Mouse (Mus musculus): Measurements from ENCODE around the gene Hdac4. TPM values are rescaled to one million over a fixed set of nuclear protein-coding genes. Genes with fewer than 3 reads are reported as not detected.

Gene Hdac4
- total RNA-seq, 1 experiment from 2014 or later: 13.9 TPM

DNA sequence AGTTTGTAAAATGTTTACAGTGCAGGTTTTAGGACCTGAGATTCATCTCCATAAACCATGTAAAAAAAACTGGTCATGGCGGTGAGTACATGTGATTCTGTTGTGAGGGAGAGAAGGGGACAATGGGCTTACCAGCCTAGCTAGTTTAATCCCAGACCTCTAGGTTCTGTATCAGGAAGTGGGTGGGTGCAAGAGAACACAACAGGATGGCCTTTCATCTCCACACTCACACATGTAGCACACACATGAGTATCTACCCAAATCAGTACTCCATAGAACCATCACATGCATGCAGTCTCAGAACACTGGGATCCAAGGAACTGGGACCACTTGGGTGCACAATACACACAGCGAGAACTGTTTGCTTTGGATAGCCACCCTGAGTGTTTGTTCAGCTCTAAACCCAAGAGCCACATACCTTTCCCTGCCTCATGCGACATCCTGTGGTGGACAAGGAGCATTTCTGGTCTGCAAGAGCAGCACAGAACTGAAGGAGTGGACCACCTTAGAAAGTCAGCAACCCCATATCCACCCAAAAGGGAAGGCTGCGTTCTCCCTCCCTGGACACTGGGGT, 143.9 kb downstream of the Hdac4 start:
- ATAC-seq (replicated peaks; ENCODE audit: insufficient number of reproducible peaks, low FRiP score, low TSS enrichment, poor library complexity, severe bottlenecking): no peak

GRCm38 (mm10) chr1:92050992-92051391, 144.5 kb downstream of the Hdac4 start:
- no peak for ATAC-seq (replicated peaks; ENCODE audit: insufficient number of reproducible peaks, low FRiP score, low TSS enrichment, poor library complexity, severe bottlenecking)

- ATAC-seq (replicated peaks; ENCODE audit: insufficient number of reproducible peaks, low FRiP score, low TSS enrichment, poor library complexity, severe bottlenecking): no peak
Observed at GRCm38 (mm10) chr1:92050566-92050965, 144.9 kb downstream of the Hdac4 start.

DNA sequence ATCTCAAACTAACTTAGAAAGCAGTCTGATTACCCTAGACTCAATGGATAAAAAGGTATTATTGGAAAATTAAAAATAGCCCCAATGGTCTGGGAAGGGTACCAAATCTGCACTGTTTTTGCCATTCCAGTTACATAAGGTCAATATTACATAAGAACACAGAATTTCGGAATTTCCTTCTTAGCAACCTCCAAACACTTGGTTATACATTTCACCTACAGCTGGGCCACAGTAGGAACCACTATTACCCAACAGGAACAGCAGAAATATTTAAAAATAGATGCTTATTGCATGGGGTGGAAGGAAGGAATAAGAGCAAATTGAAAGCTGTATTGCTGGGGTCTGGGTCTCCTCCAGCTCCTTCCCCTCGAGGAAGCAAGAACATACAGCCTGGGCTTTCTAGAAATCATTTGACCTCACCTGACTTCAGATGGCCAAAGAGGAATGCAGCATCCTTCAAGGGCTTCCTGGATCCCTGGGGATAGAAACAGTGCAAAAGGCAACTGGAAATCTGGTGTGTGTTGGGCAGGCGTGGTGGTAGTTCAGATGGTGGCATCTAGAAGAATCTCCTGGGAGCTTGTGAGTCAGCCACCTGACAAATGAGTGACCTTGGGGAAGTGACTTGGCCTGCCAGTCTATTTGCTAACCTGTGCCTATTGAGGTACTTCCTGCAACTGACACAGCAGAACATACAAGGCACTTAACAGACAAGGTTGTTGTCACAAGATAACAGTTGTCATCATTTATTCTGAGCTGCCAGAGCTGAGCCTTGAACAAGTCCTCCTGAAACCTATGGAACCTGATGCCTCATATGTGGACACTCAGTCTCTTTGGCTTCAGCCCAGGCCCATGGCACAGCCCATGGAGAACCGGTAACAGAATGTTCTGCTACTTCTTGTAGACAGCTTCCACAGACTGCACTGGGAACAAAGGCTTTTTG, 146.8 kb downstream of the Hdac4 start:
- no peak for ATAC-seq (replicated peaks; ENCODE audit: insufficient number of reproducible peaks, low FRiP score, low TSS enrichment, poor library complexity, severe bottlenecking)

- no peak for ATAC-seq (replicated peaks; ENCODE audit: insufficient number of reproducible peaks, low FRiP score, low TSS enrichment, poor library complexity, severe bottlenecking)
Observed at GRCm38 (mm10) chr1:92045671-92046070, 149.8 kb downstream of the Hdac4 start.

- no peak for ATAC-seq (replicated peaks; ENCODE audit: insufficient number of reproducible peaks, low FRiP score, low TSS enrichment, poor library complexity, severe bottlenecking)
Observed at GRCm38 (mm10) chr1:92044868-92045267, 150.6 kb downstream of the Hdac4 start.

DNA sequence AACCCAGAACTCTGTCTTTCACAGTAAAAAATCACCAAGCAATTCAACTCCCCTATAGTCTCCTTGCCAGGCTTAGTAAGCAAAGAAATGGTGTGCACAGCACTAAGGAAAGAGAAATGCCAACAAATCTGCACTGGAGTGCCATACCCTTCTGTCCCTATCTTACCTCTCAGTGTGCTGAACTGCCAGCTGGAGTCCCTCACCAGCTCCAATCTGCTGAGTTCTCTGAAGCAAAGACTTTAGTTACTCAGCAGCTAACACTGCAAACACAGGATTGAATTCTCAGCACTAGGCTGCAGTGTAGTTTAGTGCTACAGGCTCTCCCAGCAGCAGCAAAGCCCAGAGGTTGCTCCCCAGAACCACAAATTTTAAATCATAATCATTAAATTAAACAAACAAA, 151.5 kb downstream of the Hdac4 start:
- ATAC-seq (replicated peaks; ENCODE audit: insufficient number of reproducible peaks, low FRiP score, low TSS enrichment, poor library complexity, severe bottlenecking): no peak

- ATAC-seq (replicated peaks; ENCODE audit: insufficient number of reproducible peaks, low FRiP score, low TSS enrichment, poor library complexity, severe bottlenecking): no peak
Observed at GRCm38 (mm10) chr1:92042126-92042525, 153.4 kb downstream of the Hdac4 start.

DNA sequence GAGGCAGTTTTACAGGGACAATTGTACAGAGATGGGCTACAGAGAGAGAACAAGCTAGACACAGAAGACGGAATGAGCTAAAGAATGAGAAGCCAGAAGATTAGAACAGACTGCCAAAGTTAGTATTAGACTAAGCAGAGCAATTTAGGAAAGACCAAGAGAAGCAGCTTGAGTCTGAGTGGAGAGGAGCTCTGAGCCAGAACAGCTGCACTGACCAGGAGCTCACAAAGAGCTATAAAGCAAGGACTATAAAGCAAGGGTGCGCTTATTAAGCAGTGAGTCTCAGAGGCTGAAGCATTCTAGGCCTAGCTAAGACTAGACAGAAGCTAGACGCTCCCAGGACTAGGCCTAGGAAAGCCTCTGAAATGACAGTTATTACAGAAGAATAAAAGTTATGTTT, 154.2 kb downstream of the Hdac4 start:
- no peak for ATAC-seq (replicated peaks; ENCODE audit: insufficient number of reproducible peaks, low FRiP score, low TSS enrichment, poor library complexity, severe bottlenecking)

- no peak for ATAC-seq (replicated peaks; ENCODE audit: insufficient number of reproducible peaks, low FRiP score, low TSS enrichment, poor library complexity, severe bottlenecking)
Observed at GRCm38 (mm10) chr1:92038714-92039113, 156.8 kb downstream of the Hdac4 start.

GRCm38 (mm10) chr1:92037039-92037438, 158.5 kb downstream of the Hdac4 start:
- ATAC-seq (replicated peaks; ENCODE audit: insufficient number of reproducible peaks, low FRiP score, low TSS enrichment, poor library complexity, severe bottlenecking): no peak

GRCm38 (mm10) chr1:92035770-92036169, 159.7 kb downstream of the Hdac4 start:
- no peak for ATAC-seq (replicated peaks; ENCODE audit: insufficient number of reproducible peaks, low FRiP score, low TSS enrichment, poor library complexity, severe bottlenecking)

DNA sequence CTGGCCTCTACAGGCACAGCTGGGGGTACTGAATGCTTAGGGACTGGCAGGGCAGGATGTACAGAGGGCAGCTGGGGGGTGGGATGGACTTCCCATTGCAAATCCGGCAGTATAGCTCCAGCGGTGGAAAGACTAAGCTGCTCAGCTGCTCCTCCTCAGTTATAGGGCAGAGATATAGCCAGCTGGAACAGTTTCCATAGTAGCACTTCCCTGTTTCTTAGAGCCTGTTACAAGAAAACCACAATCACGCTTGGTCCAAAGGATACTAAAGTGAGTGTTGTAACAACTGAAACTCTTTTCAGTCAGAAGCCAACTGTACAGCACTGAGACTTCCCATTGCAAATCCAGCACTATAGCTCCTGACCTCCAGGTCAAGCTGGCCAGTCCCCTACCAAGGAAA, 161.3 kb downstream of the Hdac4 start:
- ATAC-seq (replicated peaks; ENCODE audit: insufficient number of reproducible peaks, low FRiP score, low TSS enrichment, poor library complexity, severe bottlenecking): peak; percentile 66

DNA sequence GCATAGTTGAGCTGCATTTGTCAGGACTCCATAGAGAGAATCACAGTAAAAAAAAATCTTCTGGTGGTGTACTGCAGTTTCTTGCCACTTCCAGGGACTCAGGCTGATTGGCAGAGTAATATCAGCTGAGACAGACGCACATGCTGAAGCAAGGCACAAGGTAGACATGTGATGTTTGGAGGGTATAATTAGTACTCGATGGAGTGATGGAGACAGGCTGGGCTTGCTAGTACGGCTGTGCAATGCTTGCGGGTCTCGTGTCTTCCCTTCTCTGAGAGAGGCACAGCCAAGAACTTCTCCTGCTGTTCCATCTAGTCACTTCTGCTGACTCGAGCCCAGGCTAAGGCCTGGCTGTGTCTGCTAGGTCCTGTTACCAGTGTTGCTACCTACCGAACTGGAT, 162.0 kb downstream of the Hdac4 start:
- no peak for ATAC-seq (replicated peaks; ENCODE audit: insufficient number of reproducible peaks, low FRiP score, low TSS enrichment, poor library complexity, severe bottlenecking)

GRCm38 (mm10) chr1:92030541-92030940, 165.0 kb downstream of the Hdac4 start:
- no peak for ATAC-seq (replicated peaks; ENCODE audit: insufficient number of reproducible peaks, low FRiP score, low TSS enrichment, poor library complexity, severe bottlenecking)

DNA sequence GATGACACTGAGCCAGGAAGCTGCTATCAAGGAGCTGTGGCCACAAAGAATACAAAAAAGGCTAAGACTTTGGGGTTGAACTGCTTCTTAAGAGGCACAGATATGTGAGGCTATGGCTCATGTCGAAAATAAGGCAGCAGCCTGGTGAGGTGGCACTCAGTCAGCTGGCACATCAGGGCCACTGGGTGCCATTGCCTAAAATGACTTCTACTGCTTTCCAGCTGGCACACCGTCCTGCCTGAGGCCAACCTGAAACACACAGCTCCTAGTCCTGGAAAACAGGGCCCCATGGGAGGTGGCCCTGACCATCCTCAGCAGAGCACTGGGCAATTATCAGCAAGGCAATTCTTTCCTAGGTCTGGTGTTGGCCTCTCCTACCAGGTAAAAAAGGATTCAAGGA, 167.3 kb downstream of the Hdac4 start:
- ATAC-seq (replicated peaks; ENCODE audit: insufficient number of reproducible peaks, low FRiP score, low TSS enrichment, poor library complexity, severe bottlenecking): no peak

DNA sequence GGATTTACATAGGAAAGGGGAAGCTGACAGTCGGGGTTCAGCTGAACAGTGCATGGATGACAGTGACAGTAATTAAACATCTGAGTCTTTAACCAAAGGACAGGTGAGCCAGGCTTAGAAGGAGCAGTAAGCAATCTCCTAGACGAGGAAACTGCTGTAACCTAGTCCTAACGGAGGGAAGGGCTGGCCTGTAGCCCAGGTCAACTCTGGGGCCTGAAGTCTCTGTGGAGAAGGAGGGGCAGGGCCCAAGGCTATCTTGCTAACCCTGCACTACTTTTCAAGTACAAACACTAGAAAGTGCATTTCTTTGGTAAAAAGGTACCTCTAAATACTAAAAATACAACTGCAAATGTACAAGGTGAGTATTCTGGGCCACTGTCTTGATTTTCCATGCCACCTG, 169.1 kb downstream of the Hdac4 start:
- ATAC-seq (replicated peaks; ENCODE audit: insufficient number of reproducible peaks, low FRiP score, low TSS enrichment, poor library complexity, severe bottlenecking): no peak

DNA sequence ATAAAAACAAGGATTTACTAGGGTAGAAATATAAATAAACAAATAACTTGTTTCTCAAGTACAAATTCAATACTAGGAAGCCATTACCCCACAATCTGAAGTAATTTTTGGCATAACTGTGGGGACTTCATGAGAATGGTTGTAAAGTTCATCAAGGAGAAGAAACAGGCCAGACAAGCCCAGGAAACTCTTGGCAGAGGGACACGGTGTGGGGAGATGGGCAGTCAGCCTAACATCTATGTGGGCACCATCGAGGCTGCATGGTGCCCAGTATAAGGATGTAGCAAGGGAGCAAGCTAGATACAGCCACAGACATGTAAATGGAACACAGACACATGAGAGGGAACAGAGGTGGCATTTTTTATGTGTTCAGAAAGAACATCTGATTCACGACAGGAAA, 171.6 kb downstream of the Hdac4 start:
- ATAC-seq (replicated peaks; ENCODE audit: insufficient number of reproducible peaks, low FRiP score, low TSS enrichment, poor library complexity, severe bottlenecking): no peak

DNA sequence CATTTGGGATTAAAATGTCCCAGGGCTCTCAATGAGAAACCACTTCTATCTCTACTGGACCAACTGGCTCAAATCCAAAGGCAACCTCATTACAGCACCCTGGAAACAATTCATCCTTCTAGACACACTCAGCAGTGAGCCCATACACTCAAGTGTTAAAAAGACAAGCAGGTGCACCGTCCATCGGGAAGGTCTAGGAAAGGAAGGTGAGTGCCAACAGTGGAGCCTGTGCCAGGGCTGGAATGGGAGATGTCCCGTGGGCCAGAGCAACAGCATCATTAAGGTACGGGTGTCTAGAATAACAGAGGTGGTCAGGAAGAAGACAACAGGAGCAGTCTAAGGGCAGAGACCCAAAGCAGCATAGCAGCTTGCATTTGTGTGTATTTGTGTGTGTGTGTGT, 173.5 kb downstream of the Hdac4 start:
- no peak for ATAC-seq (replicated peaks; ENCODE audit: insufficient number of reproducible peaks, low FRiP score, low TSS enrichment, poor library complexity, severe bottlenecking)

DNA sequence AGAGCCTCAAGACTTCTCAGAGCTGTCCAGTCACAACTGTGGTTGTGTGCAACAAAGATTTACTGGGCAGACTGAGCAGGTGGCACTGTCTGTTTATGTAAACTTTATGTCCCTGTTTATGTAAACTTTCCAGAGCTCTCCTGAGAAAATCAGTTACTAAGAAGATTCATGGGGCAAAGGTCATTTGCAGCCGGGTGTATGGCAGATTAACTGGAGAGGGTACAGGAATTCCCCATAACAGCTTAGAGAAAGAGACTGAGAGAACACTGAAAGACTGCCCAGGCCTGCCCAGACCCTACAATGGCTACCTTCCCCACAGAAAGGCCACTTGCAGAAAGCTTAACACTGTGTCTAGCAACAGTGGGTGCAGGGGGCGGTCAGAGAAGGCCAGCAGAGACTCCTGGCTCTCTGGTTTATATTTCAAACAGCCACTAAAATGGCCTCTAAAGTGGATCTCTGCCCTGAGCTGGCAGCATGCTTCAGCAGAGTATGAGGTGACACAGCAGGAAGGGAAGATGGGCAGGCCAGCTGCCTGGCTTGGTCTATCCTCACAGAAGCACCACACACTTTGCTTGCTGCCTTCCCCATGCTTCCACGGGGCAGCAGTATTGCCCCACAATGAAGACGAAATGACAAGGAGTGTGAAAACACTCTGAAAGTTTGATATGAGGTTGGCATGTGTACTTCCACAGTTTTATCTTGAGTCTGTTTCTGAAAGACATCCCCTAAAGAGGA, 179.4 kb downstream of the Hdac4 start:
- ATAC-seq (replicated peaks; ENCODE audit: insufficient number of reproducible peaks, low FRiP score, low TSS enrichment, poor library complexity, severe bottlenecking): no peak
